Comparison of ENCODE assay signal across 31 mouse cellular contexts in genomic region chr4:140694551-140695060, GRCm38 (mm10). TPM values are rescaled to one million over a fixed set of nuclear protein-coding genes. Genes with fewer than 3 reads are reported as not detected.
DNase-seq lines count a peak whose midpoint lies in the region; ATAC-seq and TF ChIP-seq lines count a peak whose summit lies in the region.
"Had no signal": no experiment of that assay in that cellular context is flagged by ENCODE, and none has a peak within 500 bp of the region (broad histone marks: within the 10 kb centered on the region; RNA-seq: fewer than 3 reads in every experiment).

No protein-coding gene starts in this region.

- no peak overlapping the region for H3K4me3 ChIP-seq in liver, embryonic 13.5 days (replicated peaks)
- no peak overlapping the region for H3K4me3 ChIP-seq in liver, postnatal 0 days (ENCODE audit: low read depth, low read length)
- no peak overlapping the region for H3K4me3 ChIP-seq in MEL (ENCODE audit: control insufficient read depth in 1 of 2, insufficient read depth in 1 of 2, low read depth in 2 of 2, low read length in 2 of 2)
- H3K4me3 ChIP-seq in limb, embryonic 10.5 days = no peak overlapping the region
- H3K4me3 ChIP-seq in forebrain, embryonic 11.5 days (ENCODE audit: low read depth, low read length) = no peak overlapping the region
- H3K4me3 ChIP-seq: forebrain, embryonic 13.5 days; heart, adult 2 months; heart, embryonic 10.5 days; heart, embryonic 13.5 days; hindbrain, embryonic 12.5 days; hindbrain, embryonic 15.5 days had no signal

- no peak for TF ChIP-seq CTCF in liver, postnatal 0 days (IDR thresholded peaks at IDR 0.05; ENCODE audit: low read depth)
- no peak for TF ChIP-seq CTCF in MEL (IDR thresholded peaks at IDR 0.05 in 2 of 3, conservative IDR thresholded peaks at IDR 0.05 in 1 of 3; ENCODE audit: control insufficient read depth in 1 of 3, insufficient read depth in 1 of 3, low read depth in 2 of 3, low read length in 3 of 3, poor library complexity in 1 of 3, severe bottlenecking in 1 of 3)

- no peaks in the 10 kb centered on the region for H3K27me3 ChIP-seq in liver, embryonic 13.5 days
- H3K27me3 ChIP-seq in liver, postnatal 0 days (ENCODE audit: insufficient read depth, low read length) = no peaks in the 10 kb centered on the region
- H3K27me3 ChIP-seq in MEL (ENCODE audit: control insufficient read depth in 1 of 2, insufficient read depth in 2 of 2, low read length in 2 of 2) = no peaks in the 10 kb centered on the region
- peaks cover 18% of the 10 kb centered on the region for H3K27me3 ChIP-seq in limb, embryonic 10.5 days (ENCODE audit: low read depth, poor library complexity, severe bottlenecking)
- H3K27me3 ChIP-seq in forebrain, embryonic 11.5 days (ENCODE audit: control insufficient read depth, insufficient read depth, low read length) = peaks cover 10% of the 10 kb centered on the region; the same call in 1 of the 2 replicates

- peaks cover 4% of the 10 kb centered on the region; the same call in 1 of the 2 replicates for H3K79me2 ChIP-seq in MEL (ENCODE audit: control insufficient read depth, insufficient read depth, low read length, poor library complexity)

- H3K4me2 ChIP-seq in liver, embryonic 13.5 days = no peak overlapping the region
- H3K4me2 ChIP-seq in liver, postnatal 0 days (ENCODE audit: low read depth, low read length) = no peak overlapping the region
- H3K4me2 ChIP-seq in forebrain, embryonic 11.5 days (ENCODE audit: low read depth, low read length, severe bottlenecking) = no peak overlapping the region
- H3K4me2 ChIP-seq: forebrain, embryonic 13.5 days; heart, embryonic 13.5 days; hindbrain, embryonic 12.5 days; hindbrain, embryonic 15.5 days had no signal

- TF ChIP-seq EP300 in liver, postnatal 0 days (IDR thresholded peaks at IDR 0.05; ENCODE audit: low read depth) = no peak
- no peak for TF ChIP-seq EP300 in MEL (IDR thresholded peaks at IDR 0.05; ENCODE audit: low read depth in 1 of 2, low read length in 2 of 2)

- H3K4me1 ChIP-seq in liver, embryonic 13.5 days (replicated peaks) = peaks cover 89% of the 10 kb centered on the region
- peaks cover 31% of the 10 kb centered on the region for H3K4me1 ChIP-seq in liver, postnatal 0 days (ENCODE audit: insufficient read depth)
- peaks cover 17 to 56% of the 10 kb centered on the region in 2 experiments for H3K4me1 ChIP-seq in MEL (ENCODE audit: control insufficient read depth in 1 of 2, insufficient read depth in 2 of 2, low read length in 2 of 2)
- H3K4me1 ChIP-seq in limb, embryonic 10.5 days = peaks cover 22% of the 10 kb centered on the region
- H3K4me1 ChIP-seq in forebrain, embryonic 11.5 days (replicated peaks; ENCODE audit: control insufficient read depth, insufficient read depth, low read length) = peaks cover 3% of the 10 kb centered on the region; the same call in 1 of the 2 replicates

- TF ChIP-seq RAD21 in MEL (IDR thresholded peaks at IDR 0.05; ENCODE audit: low read depth, low read length) = no peak

- no peak for ATAC-seq in liver, embryonic 13.5 days (ENCODE audit: low read depth)
- ATAC-seq in liver, postnatal 0 days = no peak
- no peak for ATAC-seq in forebrain, embryonic 11.5 days (replicated peaks; ENCODE audit: low FRiP score)
- ATAC-seq: CD4-positive, CD25-positive, alpha-beta regulatory T cell, adult 4 months; forebrain, embryonic 13.5 days; forebrain, embryonic 16.5 days had no signal

- no peak for DNase-seq in liver, embryonic 13.5 days
- no peak for DNase-seq in liver, postnatal 0 days
- DNase-seq in ES-CJ7 (ENCODE audit: low read depth, low spot score) (peak; percentile 76), MEL (ENCODE audit: low read depth, low spot score) (no peak)
- no peak for DNase-seq in limb, embryonic 10.5 days (ENCODE audit: low spot score)
- no peak for DNase-seq in forebrain, embryonic 11.5 days (ENCODE audit: low spot score)
- DNase-seq in spleen, postnatal 14 days (ENCODE audit: low spot score in 2 of 2) = no peak
- no peak for DNase-seq in cerebellum, postnatal 25 days
- DNase-seq: adrenal gland, adult 2 months; adrenal gland, postnatal 14 days; cerebellum, adult 11-12 months; cerebellum, adult 8-10 months; cerebellum, postnatal 10 days; gastrocnemius, postnatal 10 days; gastrocnemius, postnatal 36 days; heart, adult 2 months had no signal

- TF ChIP-seq POLR2A in MEL (IDR thresholded peaks at IDR 0.05; ENCODE audit: control insufficient read depth in 1 of 2, insufficient read depth in 1 of 2, low read depth in 1 of 2, low read length in 2 of 2, poor library complexity in 1 of 2) = no peak

- 45% methylated on average over 1 of the region's 1 CpGs for WGBS in liver, embryonic 13.5 days (ENCODE audit: insufficient replicate concordance)
- 48% methylated on average over 1 of the region's 1 CpGs for WGBS in liver, postnatal 0 days (ENCODE audit: insufficient replicate concordance)
- WGBS in limb, embryonic 10.5 days = 56% methylated on average over 1 of the region's 1 CpGs
- WGBS in forebrain, embryonic 11.5 days = 29% methylated on average over 1 of the region's 1 CpGs

- H3K36me3 ChIP-seq in liver, embryonic 13.5 days = no peaks in the 10 kb centered on the region
- H3K36me3 ChIP-seq in liver, postnatal 0 days (replicated peaks; ENCODE audit: insufficient read depth, low read length) = no peaks in the 10 kb centered on the region
- H3K36me3 ChIP-seq in MEL (ENCODE audit: control insufficient read depth in 1 of 2, insufficient read depth in 2 of 2, low read length in 2 of 2) = peaks cover 0 to 48% of the 10 kb centered on the region in 2 experiments; a peak in 2 of 4 replicates
- no peaks in the 10 kb centered on the region for H3K36me3 ChIP-seq in limb, embryonic 10.5 days
- no peaks in the 10 kb centered on the region for H3K36me3 ChIP-seq in forebrain, embryonic 11.5 days (ENCODE audit: control insufficient read depth, insufficient read depth, low read length)
- H3K36me3 ChIP-seq: heart, embryonic 10.5 days; heart, embryonic 13.5 days; hindbrain, embryonic 12.5 days; hindbrain, embryonic 15.5 days had no signal

- H3K27ac ChIP-seq in liver, embryonic 13.5 days = peak overlapping the region; percentile 91; the same call in 1 of the 2 replicates
- no peak overlapping the region for H3K27ac ChIP-seq in liver, postnatal 0 days (ENCODE audit: low read depth)
- no peak overlapping the region for H3K27ac ChIP-seq in MEL (ENCODE audit: control insufficient read depth, low read depth, low read length)
- peak overlapping the region; percentile 42; the same call in 1 of the 2 replicates for H3K27ac ChIP-seq in limb, embryonic 10.5 days
- no peak overlapping the region for H3K27ac ChIP-seq in forebrain, embryonic 11.5 days (ENCODE audit: low read depth, low read length)
- H3K27ac ChIP-seq: forebrain, embryonic 13.5 days; heart, adult 2 months; heart, embryonic 10.5 days; heart, embryonic 13.5 days; hindbrain, embryonic 12.5 days; hindbrain, embryonic 15.5 days had no signal

- H3K9me3 ChIP-seq in liver, embryonic 13.5 days (replicated peaks) = no peaks in the 10 kb centered on the region
- no peaks in the 10 kb centered on the region for H3K9me3 ChIP-seq in liver, postnatal 0 days (ENCODE audit: low read length)
- H3K9me3 ChIP-seq in MEL (replicated peaks; ENCODE audit: insufficient read depth, low read length) = no peaks in the 10 kb centered on the region
- H3K9me3 ChIP-seq in limb, embryonic 10.5 days (replicated peaks) = no peaks in the 10 kb centered on the region
- H3K9me3 ChIP-seq in forebrain, embryonic 11.5 days (ENCODE audit: control insufficient read depth, low read length) = no peaks in the 10 kb centered on the region
- H3K9me3 ChIP-seq: forebrain, embryonic 13.5 days; heart, embryonic 10.5 days; heart, embryonic 13.5 days; hindbrain, embryonic 12.5 days; hindbrain, embryonic 15.5 days had no signal

- 0 out of 2 replicates have a peak overlapping the region, but pooled peaks have one; percentile 60 for H3K9ac ChIP-seq in liver, embryonic 13.5 days
- H3K9ac ChIP-seq in liver, postnatal 0 days (replicated peaks) = no peak overlapping the region
- H3K9ac ChIP-seq in MEL (ENCODE audit: control insufficient read depth, low read depth, low read length, poor library complexity, severe bottlenecking) = no peak overlapping the region; the same call in 1 of the 2 replicates
- H3K9ac ChIP-seq in forebrain, embryonic 11.5 days (ENCODE audit: low read length) = no peak overlapping the region
- H3K9ac ChIP-seq: forebrain, embryonic 13.5 days; heart, embryonic 13.5 days; hindbrain, embryonic 12.5 days; hindbrain, embryonic 15.5 days had no signal

TF ChIP-seq in MEL, 35 proteins besides CTCF, POLR2A, EP300 and RAD21:
- TF ChIP-seq MAFK (IDR thresholded peaks at IDR 0.05; ENCODE audit: borderline replicate concordance, low read depth, low read length) = no peak
- TF ChIP-seq TBP (IDR thresholded peaks at IDR 0.05; ENCODE audit: low read depth, low read length) = peak; percentile 45; the same call in 1 of the 2 replicates

RNA-seq across cellular contexts. Expression of gene Rcc2, which starts 5.7 kb away (rescaled TPM):
- 20.6 and 25.7 TPM in 2 replicates for polyA plus RNA-seq in liver, embryonic 13.5 days (2015; fragmentation: Nextera tagmentation; extraction: Ambion mirVana)
- 15.1 TPM in 2 replicates for polyA plus RNA-seq in liver, postnatal 0 days (2015; fragmentation: Nextera tagmentation; extraction: Ambion mirVana)
- total RNA-seq in MEL (2012; rRNA removed) = 267 and 270 TPM in 2 replicates
- polyA plus RNA-seq in MEL (2012; ENCODE audit: insufficient read depth in 1 of 2, insufficient read length in 2 of 2, low read depth in 1 of 2, low replicate concordance in 2 of 2, missing spikeins in 1 of 2) = 100 to 1,000 TPM; 254 to 427 TPM
- polyA plus RNA-seq in limb, embryonic 10.5 days (2016; fragmentation: Nextera tagmentation; extraction: Ambion mirVana) = 70.6 and 95.2 TPM in 2 replicates
- 91.6 and 100 TPM in 2 replicates for polyA plus RNA-seq in forebrain, embryonic 11.5 days (2014; fragmentation: Nextera tagmentation; extraction: Ambion mirVana)

RNA-seq across cellular contexts. Expression of gene Arhgef10l, which starts 28.8 kb away (rescaled TPM):
- 2.6 and 2.7 TPM in 2 replicates for polyA plus RNA-seq in liver, embryonic 13.5 days (2015; fragmentation: Nextera tagmentation; extraction: Ambion mirVana)
- 6.3 and 7.6 TPM in 2 replicates for polyA plus RNA-seq in liver, postnatal 0 days (2015; fragmentation: Nextera tagmentation; extraction: Ambion mirVana)
- total RNA-seq in MEL (2012; rRNA removed) = 10.2 and 16.9 TPM in 2 replicates
- 10 to 100 TPM in 1 of 2 experiments, not detected in 1; 26.0 TPM for polyA plus RNA-seq in MEL (2012; ENCODE audit: insufficient read depth in 1 of 2, insufficient read length in 2 of 2, low read depth in 1 of 2, low replicate concordance in 2 of 2, missing spikeins in 1 of 2)
- 13.2 and 17.1 TPM in 2 replicates for polyA plus RNA-seq in limb, embryonic 10.5 days (2016; fragmentation: Nextera tagmentation; extraction: Ambion mirVana)
- polyA plus RNA-seq in forebrain, embryonic 11.5 days (2014; fragmentation: Nextera tagmentation; extraction: Ambion mirVana) = 23.3 and 23.6 TPM in 2 replicates

RNA-seq across cellular contexts. Expression of gene Padi6, which starts 47.8 kb away (rescaled TPM):
- polyA plus RNA-seq in liver, embryonic 13.5 days (2015; fragmentation: Nextera tagmentation; extraction: Ambion mirVana) = not detected in 2 replicates
- not detected in 2 replicates for polyA plus RNA-seq in liver, postnatal 0 days (2015; fragmentation: Nextera tagmentation; extraction: Ambion mirVana)
- total RNA-seq in MEL (2012; rRNA removed) = not detected in 2 replicates
- not detected for polyA plus RNA-seq in MEL (2012; ENCODE audit: insufficient read depth in 1 of 2, insufficient read length in 2 of 2, low read depth in 1 of 2, low replicate concordance in 2 of 2, missing spikeins in 1 of 2)
- not detected in 2 replicates for polyA plus RNA-seq in limb, embryonic 10.5 days (2016; fragmentation: Nextera tagmentation; extraction: Ambion mirVana)
- polyA plus RNA-seq in forebrain, embryonic 11.5 days (2014; fragmentation: Nextera tagmentation; extraction: Ambion mirVana) = 0.08 TPM in 1 of 2 replicates, not detected in the other
- total RNA-seq: adrenal gland, adult 2 months; adrenal gland, postnatal 14 days; gastrocnemius, adult 18-20 months; gastrocnemius, postnatal 10 days; gastrocnemius, postnatal 36 days; granulocyte monocyte progenitor cell, adult 5-6 weeks; heart, adult 2 months; heart, postnatal 25 days; hematopoietic stem cell, adult 5-6 weeks had no signal
- polyA plus RNA-seq: adrenal gland, adult 2 months; brain, embryonic 14.5 days; C2C12; CD4-positive, CD25-positive, alpha-beta regulatory T cell, adult 4 months; embryonic facial prominence, embryonic 11.5 days; embryonic facial prominence, embryonic 14.5 days; forebrain, embryonic 13.5 days; forebrain, embryonic 16.5 days; heart, adult 2 months; heart, embryonic 10.5 days; heart, embryonic 13.5 days; hindbrain, embryonic 15.5 days had no signal

Comparison
In these comparisons a context has a peak if more than half of its experiments do, and no peak if none do; other contexts are left out.
1. H3K27ac ChIP-seq: peak in liver, embryonic 13.5 days (single experiment) and limb, embryonic 10.5 days (single experiment); none in liver, postnatal 0 days (single experiment), MEL (single experiment) and forebrain, embryonic 11.5 days (single experiment).